Mouse (Mus musculus) heart, adult 2 months (tissue): Measurements from ENCODE around the gene Sema7a. TPM values are rescaled to one million over a fixed set of nuclear protein-coding genes. Genes with fewer than 3 reads are reported as not detected.
A peak's percentile ranks its signal among the peaks of the same experiment; 100 is the strongest.

Source experiments
- DNase-seq, 2 experiments: peaks; one replicate each; pipeline ENCODE4 v3.0.0; 2021
- H3K27ac ChIP-seq: fragments of 200-600 bp; 2 replicates; pipeline ENCODE4 v1.8.1; 2022
- H3K27me3 ChIP-seq: fragments of 200-500 bp; 2 replicates; pipeline ENCODE4 v1.6.1; 2012; ENCODE audit warnings: mild to moderate bottlenecking, low read length, inconsistent platforms, mixed read lengths; ENCODE audit not compliant: control insufficient read depth, insufficient read depth
- H3K36me3 ChIP-seq: fragments of 200-500 bp; 2 replicates; pipeline ENCODE4 v1.6.1; 2012; ENCODE audit warnings: low read length, inconsistent platforms; ENCODE audit not compliant: control insufficient read depth, insufficient read depth
- H3K4me1 ChIP-seq: fragments of 200-500 bp; 2 replicates; pipeline ENCODE4 v1.6.1; 2011; ENCODE audit warnings: low read length; ENCODE audit not compliant: control insufficient read depth, insufficient read depth
- H3K4me3 ChIP-seq: fragments of 200-600 bp; 2 replicates; pipeline ENCODE4 v1.8.1; 2022
- H3K79me2 ChIP-seq: fragments of 200-500 bp; replicated peaks from 2 replicates; pipeline ENCODE4 v1.6.1; 2012; ENCODE audit warnings: mild to moderate bottlenecking, inconsistent platforms, low read length, moderate library complexity, mixed read lengths; ENCODE audit not compliant: control insufficient read depth, insufficient read depth
- H3K9ac ChIP-seq: fragments of 200-500 bp; 2 replicates; pipeline ENCODE4 v1.6.1; 2012; ENCODE audit warnings: low read depth, mild to moderate bottlenecking, control low read depth, inconsistent platforms, low read length, mixed read lengths
- CTCF ChIP-seq: fragments of 200-600 bp; IDR thresholded peaks from 2 replicates; pipeline ENCODE4 v1.8.1; 2022; ENCODE audit warnings: antibody characterized with exemption, mild to moderate bottlenecking, moderate library complexity
- EP300 ChIP-seq: fragments of 200-500 bp; IDR thresholded peaks from 2 replicates; pipeline ENCODE4 v1.6.1; 2011; ENCODE audit warnings: low read depth, low read length, control low read depth; ENCODE audit not compliant: insufficient read depth
- POLR2A ChIP-seq: fragments of 200-500 bp; IDR thresholded peaks from 2 replicates; pipeline ENCODE4 v1.6.1; 2011; ENCODE audit warnings: mild to moderate bottlenecking, low read depth, low read length, control low read depth; ENCODE audit not compliant: insufficient read depth
- WGBS: fragments of 180-500 bp; shearing (Covaris S2); methylation state at CpG from one replicate; pipeline ENCODE4 v1.1.7; 2018; 5-methylcytosine and 5-hydroxymethylcytosine counted together
- intact Hi-C: fragments of 180-260 bp; cut with DNase I; formaldehyde crosslinking; loops from one replicate; pipeline ENCODE4 v1.15.1; 2025
- polyA plus RNA-seq: library from polyadenylated mRNA; depleted of rRNA; stranded (reverse); fragments of >200 nt; gene quantifications from 2 replicates; pipeline ENCODE4 v1.2.3, GENCODE M21; 2012
- total RNA-seq, 2 experiments: library from RNA; stranded (reverse); gene quantifications; 2 replicates each; pipeline ENCODE4 v1.2.3; 2021

The Sema7a gene
- total and polyA plus RNA-seq, 3 experiments, result 26.7 to 31.1 (median 29.0) TPM

- Histone ChIP-seq H3K36me3 (peaks cover 7% of the 10 kb centered on the region), H3K79me2 (no peaks in the 10 kb centered on the region), H3K4me3 (no peak overlapping the region), H3K9ac (no peak overlapping the region), H3K27ac (peak overlapping the region; percentile 88), H3K27me3 (no peaks in the 10 kb centered on the region), H3K4me1 (peaks cover 49% of the 10 kb centered on the region)
- intact Hi-C loops, result no loop called here
- 26% methylated on average over 12 of the region's 12 CpGs for WGBS
- TF ChIP-seq EP300 (0 out of 2 replicates have a peak, but pooled peaks have one; percentile 20), POLR2A (0 out of 2 replicates have a peak, but pooled peaks have one; percentile 4), CTCF (no peak)
- peak; percentile 57 to 65 for DNase-seq
Measured at GRCm38 (mm10) chr9:57965281-57966185, 25.6 kb downstream of the Sema7a start.

- peak; percentile 81 to 83 for DNase-seq
- Histone ChIP-seq H3K9ac (no peak overlapping the region), H3K27me3 (no peaks in the 10 kb centered on the region), H3K79me2 (no peaks in the 10 kb centered on the region), H3K36me3 (peaks cover 2% of the 10 kb centered on the region; the same call in 1 of the 2 replicates), H3K27ac (peak overlapping the region; percentile 88), H3K4me1 (peaks cover 63% of the 10 kb centered on the region), H3K4me3 (no peak overlapping the region)
- 20% methylated on average over 14 of the region's 14 CpGs for WGBS
- intact Hi-C loops, result loop anchor here (1.0 kb wide), 1 partner anchor 23 kb away; no protein-coding TSS in a partner anchor
- peak; percentile 60 for TF ChIP-seq CTCF
- TF ChIP-seq POLR2A, result no peak
Measured at GRCm38 (mm10) chr9:57967237-57967960, 27.5 kb downstream of the Sema7a start.

- Histone ChIP-seq H3K4me3 (no peak overlapping the region), H3K27me3 (no peaks in the 10 kb centered on the region), H3K9ac (no peak overlapping the region), H3K79me2 (no peaks in the 10 kb centered on the region), H3K27ac (peak overlapping the region; percentile 88), H3K36me3 (peaks cover 2% of the 10 kb centered on the region; the same call in 1 of the 2 replicates), H3K4me1 (peaks cover 60% of the 10 kb centered on the region)
- WGBS, result 59% methylated on average over 9 of the region's 9 CpGs
- TF ChIP-seq EP300 (0 out of 2 replicates have a peak, but pooled peaks have one; percentile 25), POLR2A (no peak)
- intact Hi-C loops, result no loop called here
- DNase-seq, result peak in 1 of 2 experiments; percentile 43
Measured at GRCm38 (mm10) chr9:57968166-57968771, 28.4 kb downstream of the Sema7a start.

GRCm38 (mm10) chr9:57968783-57969542, 29.1 kb downstream of the Sema7a start:
- TF ChIP-seq POLR2A (no peak), CTCF (no peak), EP300 (no peak)
- peak overlapping the region; percentile 88 for H3K27ac ChIP-seq
- no peaks in the 10 kb centered on the region for H3K27me3 ChIP-seq
- H3K4me3 ChIP-seq, result no peak overlapping the region
- H3K9ac ChIP-seq, result no peak overlapping the region
- WGBS, result 93% methylated on average over 8 of the region's 8 CpGs
- no peak for DNase-seq
- intact Hi-C loops, result no loop called here
- peaks cover 2% of the 10 kb centered on the region; the same call in 1 of the 2 replicates for H3K36me3 ChIP-seq
- no peaks in the 10 kb centered on the region for H3K79me2 ChIP-seq
- H3K4me1 ChIP-seq, result peaks cover 60% of the 10 kb centered on the region
